Mouse (Mus musculus) central nervous system, embryonic 14 days (tissue): ENCODE measurements around the gene Sqstm1. TPM values are rescaled to one million over a fixed set of nuclear protein-coding genes. Genes with fewer than 3 reads are reported as not detected.

Experiments
- polyA plus RNA-seq: library from polyadenylated mRNA; depleted of rRNA; stranded (reverse); fragments of >200 nt; gene quantifications from 2 replicates; pipeline ENCODE4 v1.2.3, GENCODE M21; 2012; rRNA removed

The Sqstm1 gene
- polyA plus RNA-seq, result 173 and 189 TPM in 2 replicates

GRCm38 (mm10) chr11:50210505-50211151 lies at the start of gene Sqstm1, which contains the start of gene Mgat4b:
TSS of gene Sqstm1 (minus strand) at chr11:50210827.
TSS of gene Mgat4b (plus strand) at chr11:50210890.

GRCm38 (mm10) chr11:50238324-50238723 lies 27.7 kb upstream of the Sqstm1 start, which contains the start of gene Ltc4s:
TSS of gene Ltc4s (minus strand) at chr11:50238616.

GRCm38 (mm10) chr11:50174111-50174729 lies 36.4 kb downstream of the Sqstm1 start, which contains the start of gene Mrnip:
TSS of gene Mrnip (plus strand) at chr11:50174444.

Other genes starting within 250 kb of the Sqstm1 start
- gene Rnf130, start 185.5 kb downstream of the Sqstm1 start, polyA plus RNA-seq, result 46.8 and 52.5 TPM in 2 replicates
- gene Tbc1d9b, start 79.4 kb downstream of the Sqstm1 start, polyA plus RNA-seq, result 37.8 and 40.6 TPM in 2 replicates
- 32.0 and 32.9 TPM in 2 replicates for gene Mrnip, start 36.4 kb downstream of the Sqstm1 start, polyA plus RNA-seq
- gene Mgat4b, start 63 bp upstream of the Sqstm1 start, polyA plus RNA-seq, result 64.6 and 73.7 TPM in 2 replicates
- gene Ltc4s, start 27.8 kb upstream of the Sqstm1 start, polyA plus RNA-seq, result 2.6 and 2.9 TPM in 2 replicates
- 14.3 and 15.5 TPM in 2 replicates for gene Maml1, start 81.5 kb upstream of the Sqstm1 start, polyA plus RNA-seq
- 169 and 192 TPM in 2 replicates for gene Canx, start 114.8 kb upstream of the Sqstm1 start, polyA plus RNA-seq
- 0.29 and 0.41 TPM in 2 replicates for gene Cby3, start 143.6 kb upstream of the Sqstm1 start, polyA plus RNA-seq
- 871 and 1,026 TPM in 2 replicates for gene Hnrnph1, start 166.2 kb upstream of the Sqstm1 start, polyA plus RNA-seq
- 26.1 TPM in 2 replicates for gene Rufy1, start 220.3 kb upstream of the Sqstm1 start, polyA plus RNA-seq